ENCODE assay signal across 22 mouse cellular contexts in the genomic region with DNA sequence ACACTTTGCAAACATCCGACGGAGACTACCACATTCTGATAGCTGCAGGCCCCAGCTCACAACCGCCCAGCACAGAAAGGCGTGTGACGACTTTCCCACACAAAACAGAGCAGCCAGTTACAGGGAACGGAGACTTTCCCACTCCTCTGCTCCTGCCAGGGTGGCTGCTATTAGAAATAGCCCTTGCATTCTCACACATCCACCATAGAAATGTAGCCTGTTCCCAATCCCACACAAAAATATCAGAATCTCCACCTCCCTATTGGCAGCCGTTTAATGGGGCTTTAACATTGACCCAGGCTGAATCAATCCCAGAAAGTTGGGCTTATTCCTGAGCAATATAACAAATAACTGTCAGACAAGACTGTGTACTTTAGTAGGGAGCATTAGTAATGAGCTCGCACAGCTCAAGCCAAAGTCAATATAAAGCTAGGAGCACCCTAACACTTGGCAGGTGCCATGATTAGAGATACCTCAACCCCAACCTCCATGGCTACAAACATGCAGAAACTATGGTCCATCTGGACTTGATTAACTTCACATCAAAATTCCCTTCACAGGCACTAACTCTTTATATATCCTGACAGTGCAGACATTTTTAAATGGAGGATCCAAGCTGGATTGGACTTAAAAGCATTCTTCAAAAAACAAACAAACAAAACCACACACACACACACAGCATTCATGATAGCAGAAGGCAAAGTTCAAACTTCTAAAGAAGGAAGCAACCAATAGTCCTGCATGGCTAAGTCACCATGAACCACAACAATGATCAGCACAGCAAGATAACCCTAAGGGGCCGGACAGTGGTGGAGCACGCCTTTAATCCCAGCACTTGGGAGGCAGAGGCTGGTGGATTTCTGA. TPM values are rescaled to one million over a fixed set of nuclear protein-coding genes. Genes with fewer than 3 reads are reported as not detected.
DNase-seq lines count a peak whose midpoint lies in the region; ATAC-seq and TF ChIP-seq lines count a peak whose summit lies in the region.
"Had no signal": no experiment of that assay in that cellular context is flagged by ENCODE, and none has a peak within 500 bp of the region (broad histone marks: within the 10 kb centered on the region; RNA-seq: fewer than 3 reads in every experiment).

No protein-coding gene starts in this region.

- H3K9me3 ChIP-seq in kidney, postnatal 0 days (replicated peaks; ENCODE audit: low read length): no peaks in the 10 kb centered on the region
- H3K9me3 ChIP-seq in embryonic facial prominence, embryonic 14.5 days (ENCODE audit: control insufficient read depth, low read length): no peaks in the 10 kb centered on the region
- H3K9me3 ChIP-seq in limb, embryonic 13.5 days: no peaks in the 10 kb centered on the region
- H3K9me3 ChIP-seq in liver, postnatal 0 days (ENCODE audit: low read length): no peaks in the 10 kb centered on the region
- H3K9me3 ChIP-seq: heart, embryonic 10.5 days; hindbrain, embryonic 13.5 days; kidney, embryonic 15.5 days; neural tube, embryonic 13.5 days had no signal

- H3K27me3 ChIP-seq in kidney, postnatal 0 days (ENCODE audit: insufficient read depth, low read length): no peaks in the 10 kb centered on the region
- no peaks in the 10 kb centered on the region for H3K27me3 ChIP-seq in embryonic facial prominence, embryonic 14.5 days (replicated peaks; ENCODE audit: control insufficient read depth, insufficient read depth, low read length)
- no peaks in the 10 kb centered on the region for H3K27me3 ChIP-seq in limb, embryonic 13.5 days
- H3K27me3 ChIP-seq in liver, postnatal 0 days (ENCODE audit: insufficient read depth, low read length): no peaks in the 10 kb centered on the region
- H3K27me3 ChIP-seq: hindbrain, embryonic 13.5 days; kidney, embryonic 15.5 days; neural tube, embryonic 13.5 days had no signal

- H3K4me1 ChIP-seq in kidney, postnatal 0 days (replicated peaks; ENCODE audit: insufficient read depth, low read length): no peaks in the 10 kb centered on the region
- H3K4me1 ChIP-seq in embryonic facial prominence, embryonic 14.5 days (ENCODE audit: control insufficient read depth, insufficient read depth, low read length): no peaks in the 10 kb centered on the region
- peaks cover 27% of the 10 kb centered on the region for H3K4me1 ChIP-seq in limb, embryonic 13.5 days
- H3K4me1 ChIP-seq in liver, postnatal 0 days (ENCODE audit: insufficient read depth): peaks cover 9% of the 10 kb centered on the region; the same call in 1 of the 2 replicates

- TF ChIP-seq EP300 in liver, postnatal 0 days (IDR thresholded peaks at IDR 0.05; ENCODE audit: low read depth): no peak

- peak; percentile 54 for DNase-seq in kidney, postnatal 0 days (ENCODE audit: low spot score)
- no peak for DNase-seq in kidney, adult 8-10 months
- DNase-seq in embryonic facial prominence, embryonic 14.5 days (ENCODE audit: low spot score): peak; percentile 76
- DNase-seq in liver, postnatal 0 days: no peak
- no peak for DNase-seq in gastrocnemius, postnatal 10 days
- no peak for DNase-seq in T-cell, adult 2 months (ENCODE audit: low spot score)
- DNase-seq: adrenal gland, adult 8-10 months; cerebellum, adult 11 months; cerebellum, postnatal 36 days; gastrocnemius, postnatal 25 days; heart, postnatal 14 days; lung, embryonic 14.5 days; lung, postnatal 4 days; right cerebral cortex, postnatal 14 days; thymus, postnatal 14 days had no signal

- no peak overlapping the region for H3K4me3 ChIP-seq in kidney, postnatal 0 days (replicated peaks; ENCODE audit: low read depth, low read length)
- H3K4me3 ChIP-seq in embryonic facial prominence, embryonic 14.5 days (ENCODE audit: low read depth, low read length): no peak overlapping the region
- H3K4me3 ChIP-seq in limb, embryonic 13.5 days: no peak overlapping the region
- H3K4me3 ChIP-seq in liver, postnatal 0 days (ENCODE audit: low read depth, low read length): no peak overlapping the region
- H3K4me3 ChIP-seq: heart, embryonic 10.5 days; hindbrain, embryonic 13.5 days; kidney, embryonic 15.5 days; neural tube, embryonic 13.5 days had no signal

- WGBS in kidney, postnatal 0 days: 73% methylated on average over 10 of the region's 10 CpGs
- WGBS in embryonic facial prominence, embryonic 14.5 days: 76% methylated on average over 10 of the region's 10 CpGs
- 69% methylated on average over 10 of the region's 10 CpGs for WGBS in limb, embryonic 13.5 days
- WGBS in liver, postnatal 0 days (ENCODE audit: insufficient replicate concordance): 68% methylated on average over 10 of the region's 10 CpGs

- no peak for TF ChIP-seq CTCF in kidney, postnatal 0 days (IDR thresholded peaks at IDR 0.05; ENCODE audit: low read depth)
- no peak for TF ChIP-seq CTCF in liver, postnatal 0 days (IDR thresholded peaks at IDR 0.05; ENCODE audit: low read depth)

- H3K9ac ChIP-seq in kidney, postnatal 0 days (ENCODE audit: low read depth, low read length): no peak overlapping the region
- H3K9ac ChIP-seq in embryonic facial prominence, embryonic 14.5 days (ENCODE audit: low read depth, low read length): no peak overlapping the region
- no peak overlapping the region for H3K9ac ChIP-seq in limb, embryonic 13.5 days
- H3K9ac ChIP-seq in liver, postnatal 0 days (replicated peaks): no peak overlapping the region
- H3K9ac ChIP-seq: hindbrain, embryonic 13.5 days; kidney, embryonic 15.5 days; lung, embryonic 14.5 days; neural tube, embryonic 13.5 days had no signal

- H3K36me3 ChIP-seq in kidney, postnatal 0 days (ENCODE audit: insufficient read depth, low read length): no peaks in the 10 kb centered on the region
- no peaks in the 10 kb centered on the region for H3K36me3 ChIP-seq in embryonic facial prominence, embryonic 14.5 days (ENCODE audit: control insufficient read depth, insufficient read depth, low read length)
- no peaks in the 10 kb centered on the region for H3K36me3 ChIP-seq in limb, embryonic 13.5 days
- H3K36me3 ChIP-seq in liver, postnatal 0 days (replicated peaks; ENCODE audit: insufficient read depth, low read length): no peaks in the 10 kb centered on the region
- H3K36me3 ChIP-seq: heart, embryonic 10.5 days; hindbrain, embryonic 13.5 days; kidney, embryonic 15.5 days; neural tube, embryonic 13.5 days had no signal

- ATAC-seq in kidney, postnatal 0 days (replicated peaks; ENCODE audit: low FRiP score, low read depth): 0 out of 2 replicates have a peak, but pooled peaks have one; percentile 46
- ATAC-seq in embryonic facial prominence, embryonic 14.5 days (ENCODE audit: low read depth): peak; percentile 41; the same call in 1 of the 2 replicates
- ATAC-seq in limb, embryonic 13.5 days (ENCODE audit: low FRiP score, low read depth): peak; percentile 83
- peak; percentile 41 for ATAC-seq in liver, postnatal 0 days
- ATAC-seq: forebrain, embryonic 16.5 days had no signal

- no peak overlapping the region for H3K4me2 ChIP-seq in kidney, postnatal 0 days (ENCODE audit: low read length)
- H3K4me2 ChIP-seq in embryonic facial prominence, embryonic 14.5 days (ENCODE audit: low read depth, low read length): no peak overlapping the region
- H3K4me2 ChIP-seq in limb, embryonic 13.5 days (replicated peaks): no peak overlapping the region
- no peak overlapping the region for H3K4me2 ChIP-seq in liver, postnatal 0 days (ENCODE audit: low read depth, low read length)
- H3K4me2 ChIP-seq: hindbrain, embryonic 13.5 days; kidney, embryonic 15.5 days; lung, embryonic 14.5 days; midbrain, embryonic 11.5 days; neural tube, embryonic 13.5 days had no signal

- H3K27ac ChIP-seq in kidney, postnatal 0 days: no peak overlapping the region
- H3K27ac ChIP-seq in embryonic facial prominence, embryonic 14.5 days (replicated peaks; ENCODE audit: low read depth, low read length): no peak overlapping the region
- H3K27ac ChIP-seq in limb, embryonic 13.5 days: no peak overlapping the region
- H3K27ac ChIP-seq in liver, postnatal 0 days (ENCODE audit: low read depth): no peak overlapping the region
- H3K27ac ChIP-seq: heart, embryonic 10.5 days; hindbrain, embryonic 13.5 days; kidney, embryonic 15.5 days; neural tube, embryonic 13.5 days had no signal

RNA-seq across cellular contexts. Expression of a gene that starts 45.4 kb away (rescaled TPM):
- 41.8 and 43.0 TPM in 2 replicates for polyA plus RNA-seq in kidney, postnatal 0 days (2015; fragmentation: Nextera tagmentation; extraction: Ambion mirVana)
- 37.3 and 40.9 TPM in 2 replicates for polyA plus RNA-seq in embryonic facial prominence, embryonic 14.5 days (2014; fragmentation: Nextera tagmentation; extraction: Ambion mirVana)
- 45.3 and 48.5 TPM in 2 replicates for polyA plus RNA-seq in limb, embryonic 13.5 days (2015; fragmentation: Nextera tagmentation; extraction: Ambion mirVana)
- 5.4 and 6.0 TPM in 2 replicates for polyA plus RNA-seq in liver, postnatal 0 days (2015; fragmentation: Nextera tagmentation; extraction: Ambion mirVana)
- total RNA-seq in gastrocnemius, postnatal 10 days (2021): 10 to 100 TPM; 30.2 to 38.0 TPM

Comparison
In these comparisons a context has a peak if more than half of its experiments do, and no peak if none do; other contexts are left out.
1. DNase-seq: peak in kidney, postnatal 0 days (single experiment) and embryonic facial prominence, embryonic 14.5 days (single experiment); none in kidney, adult 8-10 months (0 of 2), liver, postnatal 0 days (single experiment), gastrocnemius, postnatal 10 days (single experiment) and T-cell, adult 2 months (single experiment).
2. Peak in every context shown above with its lines, with median percentiles within 50 percentile points of each other: ATAC-seq.